Mouse (Mus musculus): ENCODE results near the gene Gm10322. TPM values are rescaled to one million over a fixed set of nuclear protein-coding genes. Genes with fewer than 3 reads are reported as not detected.

The Gm10322 gene
- total RNA-seq, 2 experiments from 2014 or later = not detected

DNA sequence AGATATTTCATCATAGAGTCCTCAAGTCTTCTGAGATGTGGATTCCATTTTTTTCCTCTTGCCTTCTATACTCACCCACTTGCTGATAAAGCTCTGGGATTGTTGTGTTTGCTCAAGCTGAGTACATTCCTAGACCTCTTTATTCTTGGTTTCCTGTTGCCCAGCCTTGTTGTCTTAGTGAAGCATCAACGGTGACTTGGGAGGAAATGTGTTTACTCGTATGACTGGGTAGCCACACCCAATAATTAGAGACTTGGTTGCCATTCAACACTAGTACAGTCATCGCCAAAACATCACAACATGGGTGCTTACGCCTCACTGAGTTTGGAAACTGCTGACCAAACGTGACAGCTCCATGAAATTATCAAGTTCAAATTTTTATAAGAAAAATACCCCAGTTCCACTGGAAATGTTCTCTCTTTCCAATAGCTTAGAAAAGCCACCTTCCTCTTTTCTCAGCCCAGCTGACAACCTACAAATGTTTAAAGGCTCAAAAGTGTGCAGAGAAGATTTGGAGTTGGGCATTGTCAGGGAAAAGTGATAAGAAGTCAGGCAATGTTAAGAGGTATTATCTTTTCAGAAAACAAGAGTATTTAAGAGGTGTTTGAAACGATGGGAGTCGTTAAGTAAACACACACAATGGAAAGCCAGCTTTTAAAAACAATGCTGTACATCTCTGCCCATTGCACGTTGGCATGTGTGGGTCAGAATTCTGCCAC is 27.0 kb downstream of the Gm10322 start:
- no peak for ATAC-seq (replicated peaks; ENCODE audit: low FRiP score, poor library complexity, severe bottlenecking)

DNA sequence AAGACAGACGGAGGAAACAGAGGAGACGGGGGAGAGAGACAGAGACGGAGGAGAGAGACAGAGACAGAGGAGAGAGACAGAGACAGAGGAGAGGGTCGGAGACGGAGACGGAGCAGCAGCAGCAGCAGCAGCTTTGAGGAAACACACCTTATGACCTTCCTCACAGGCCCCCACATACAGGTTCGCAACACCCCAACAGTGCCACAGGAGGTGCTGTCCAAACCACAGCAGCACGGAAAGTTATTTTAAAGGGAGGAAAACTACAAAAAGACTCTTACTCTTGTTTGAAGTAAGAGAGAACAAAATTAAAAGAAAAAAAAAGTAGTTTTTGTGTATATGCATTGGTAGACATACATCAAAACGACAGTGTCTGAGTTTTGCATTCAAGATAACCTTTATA is 27.8 kb downstream of the Gm10322 start:
- no peak for ATAC-seq (replicated peaks; ENCODE audit: low FRiP score, poor library complexity, severe bottlenecking)

DNA sequence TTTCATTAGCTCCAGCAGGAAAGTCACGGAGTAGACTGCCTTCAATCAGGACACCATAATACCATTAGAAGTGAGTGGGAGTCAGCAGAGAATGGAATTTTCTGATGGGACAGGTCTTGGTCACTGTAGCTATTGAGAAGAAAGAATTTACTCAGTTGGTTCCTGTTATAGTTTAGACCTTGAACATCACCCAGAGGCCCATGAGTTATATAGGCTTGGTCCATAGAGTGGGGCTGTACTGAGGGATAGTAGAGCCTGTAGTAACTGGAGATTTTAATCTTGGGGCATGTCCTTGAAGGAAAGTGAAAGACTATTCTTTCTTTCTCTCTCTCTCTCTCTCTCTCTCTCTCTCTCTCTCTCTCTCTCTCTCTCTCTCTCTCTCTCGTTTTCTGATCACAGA is 28.8 kb downstream of the Gm10322 start:
- ATAC-seq (replicated peaks; ENCODE audit: low FRiP score, poor library complexity, severe bottlenecking) = no peak

DNA sequence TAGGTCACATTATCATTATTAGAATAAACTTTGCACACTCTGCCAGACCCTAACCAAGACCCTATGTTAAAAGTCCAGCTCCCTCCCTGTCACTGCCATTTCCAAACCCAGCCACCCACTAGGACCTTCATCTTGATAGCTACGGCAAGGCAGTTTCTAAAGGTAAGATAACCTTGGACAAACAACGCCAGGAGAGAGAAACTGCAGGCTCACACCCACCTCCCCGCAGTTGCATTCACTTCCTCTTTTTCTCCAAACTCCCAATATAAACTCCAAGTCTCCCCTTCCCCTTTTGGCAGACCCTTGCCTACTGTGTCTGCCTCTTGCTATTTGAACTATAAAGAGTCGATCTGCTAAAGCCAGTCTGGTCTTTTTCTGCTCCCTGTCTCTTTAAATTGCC is 29.3 kb downstream of the Gm10322 start:
- no peak for ATAC-seq (replicated peaks; ENCODE audit: low FRiP score, poor library complexity, severe bottlenecking)

DNA sequence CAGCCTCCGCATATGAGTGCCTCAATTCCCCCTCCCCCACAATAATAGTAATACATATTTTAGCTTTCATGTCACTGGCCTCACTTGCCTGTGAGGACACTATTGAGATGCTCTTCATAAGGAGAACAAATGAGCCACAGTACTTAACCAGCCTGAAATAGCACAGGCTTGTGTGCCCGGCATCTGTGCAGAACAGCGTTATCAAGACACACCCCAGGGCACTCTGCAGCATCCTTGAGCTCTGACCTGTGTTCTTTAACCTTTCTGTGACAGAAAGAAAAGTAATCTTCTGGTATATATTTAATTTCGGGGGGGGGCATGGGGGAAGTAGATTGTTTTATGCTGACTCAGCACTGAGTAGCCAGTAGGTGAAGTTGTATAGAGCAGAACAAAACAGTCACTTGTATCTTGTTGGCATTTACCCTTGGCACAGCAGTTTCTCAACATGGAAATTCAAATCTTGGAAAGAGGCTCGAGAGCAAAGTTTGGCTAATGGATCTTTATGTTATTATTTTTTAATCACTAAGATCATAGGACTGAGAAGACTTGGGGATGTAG is 31.0 kb downstream of the Gm10322 start:
- no peak for ATAC-seq (replicated peaks; ENCODE audit: low FRiP score, poor library complexity, severe bottlenecking)

DNA sequence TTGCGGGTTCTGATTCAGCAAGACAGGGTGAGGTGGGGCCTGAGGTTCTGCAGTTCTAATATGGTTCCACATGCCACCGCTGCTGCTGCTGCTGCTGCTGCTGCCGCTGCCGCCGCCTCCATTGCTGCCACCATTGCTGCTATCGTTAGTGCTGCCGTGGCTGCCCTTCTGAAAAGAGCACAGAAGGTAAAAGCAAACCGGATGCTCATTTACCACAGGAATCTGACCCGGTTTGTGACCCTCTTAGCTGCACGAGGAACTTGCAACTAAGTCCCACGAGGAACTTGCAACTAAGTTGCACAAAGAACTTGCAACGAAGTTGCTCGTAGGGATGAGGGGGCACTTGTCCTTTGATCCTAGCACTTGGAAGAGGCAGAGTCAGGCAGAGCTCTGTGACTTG is 40.9 kb downstream of the Gm10322 start:
- no peak for ATAC-seq (replicated peaks; ENCODE audit: low FRiP score, poor library complexity, severe bottlenecking)

DNA sequence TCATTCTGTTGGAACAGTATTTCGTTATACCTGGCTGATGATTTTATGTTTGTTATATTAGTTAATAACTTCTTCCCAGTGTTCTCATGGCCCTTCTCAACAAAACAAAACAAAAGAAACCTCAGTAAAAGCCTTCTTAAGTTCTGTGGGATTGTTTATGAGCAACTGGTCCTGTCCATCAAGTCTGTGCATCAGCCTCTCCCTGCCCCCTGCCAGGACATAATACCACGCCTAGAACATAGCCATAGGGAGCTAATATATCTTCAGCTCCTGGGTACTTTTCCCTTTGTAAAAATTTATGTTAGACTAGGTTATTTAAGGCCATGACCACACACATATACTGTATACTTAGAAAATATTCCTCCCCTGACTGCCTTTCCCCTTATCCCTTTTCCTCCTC is 48.9 kb downstream of the Gm10322 start:
- ATAC-seq (replicated peaks; ENCODE audit: low FRiP score, poor library complexity, severe bottlenecking) = no peak

DNA sequence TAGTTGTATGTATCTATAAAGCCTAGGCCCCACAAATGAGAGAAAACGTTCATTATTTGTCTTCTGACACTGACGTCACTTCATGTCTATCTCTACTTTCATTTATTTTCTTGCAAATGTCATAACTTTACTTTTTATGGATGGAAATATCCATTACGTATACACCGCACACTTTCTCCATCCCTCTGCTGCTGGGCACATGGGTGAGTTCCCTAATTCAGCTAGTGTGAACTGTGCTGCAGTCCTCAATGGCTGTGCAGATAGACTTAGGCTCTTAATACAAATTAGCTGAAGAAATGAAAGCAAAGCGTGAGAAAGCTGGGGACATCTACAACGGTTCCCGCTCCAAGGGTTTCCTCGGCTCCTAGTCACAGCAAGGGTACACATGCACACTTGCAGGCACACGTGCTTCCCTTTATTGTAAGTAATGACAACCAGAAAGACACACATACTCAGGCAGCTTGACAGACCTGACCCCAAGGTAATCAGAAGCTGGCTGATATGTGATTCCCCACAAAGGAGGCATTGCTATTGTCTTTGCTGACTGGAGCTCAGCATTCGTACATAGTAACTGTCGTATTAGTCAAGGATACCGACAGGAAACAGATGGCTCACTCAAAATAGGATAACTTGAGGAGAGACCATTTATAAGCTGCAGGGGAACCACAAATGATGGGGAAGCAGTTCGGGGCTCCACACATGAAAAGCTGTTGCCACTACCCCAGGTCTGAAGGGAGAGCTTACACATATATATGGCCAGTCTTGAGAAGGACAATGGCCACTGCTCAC is 49.8 kb downstream of the Gm10322 start:
- no peak for ATAC-seq (replicated peaks; ENCODE audit: low FRiP score, poor library complexity, severe bottlenecking)

Other genes with a start within 250 kb of the Gm10322 start
- gene Gm10273, start 220.4 kb upstream of the Gm10322 start, total RNA-seq (2015; ENCODE audit: low replicate concordance) = 15.1 and 18.9 TPM in 2 replicates
- gene Gm10273, start 220.4 kb upstream of the Gm10322 start, total RNA-seq (2017; ENCODE audit: low replicate concordance) = 17.1 TPM in 1 of 2 replicates, not detected in the other
- gene Pla2g12b, start 212.4 kb upstream of the Gm10322 start, total RNA-seq (2015; ENCODE audit: low replicate concordance) = not detected in 2 replicates
- gene Pla2g12b, start 212.4 kb upstream of the Gm10322 start, total RNA-seq (2017; ENCODE audit: low replicate concordance) = not detected in 2 replicates
- not detected in 2 replicates for gene Oit3, start 174.3 kb upstream of the Gm10322 start, total RNA-seq (2015; ENCODE audit: low replicate concordance)
- not detected in 2 replicates for gene Oit3, start 174.3 kb upstream of the Gm10322 start, total RNA-seq (2017; ENCODE audit: low replicate concordance)
- 14.7 and 17.3 TPM in 2 replicates for gene Mcu, start 629 bp downstream of the Gm10322 start, total RNA-seq (2015; ENCODE audit: low replicate concordance)
- gene Mcu, start 629 bp downstream of the Gm10322 start, total RNA-seq (2017; ENCODE audit: low replicate concordance) = 14.8 and 16.8 TPM in 2 replicates
- gene Micu1, start 86.4 kb downstream of the Gm10322 start, total RNA-seq (2015; ENCODE audit: low replicate concordance) = 72.1 and 74.2 TPM in 2 replicates
- gene Micu1, start 86.4 kb downstream of the Gm10322 start, total RNA-seq (2017; ENCODE audit: low replicate concordance) = 96.0 and 100 TPM in 2 replicates

All from erythroid progenitor cell, adult 5-6 weeks (primary cell).